Mouse (Mus musculus) spleen, adult 2 months (tissue): ENCODE measurements around the gene Hba-a1. TPM values are rescaled to one million over a fixed set of nuclear protein-coding genes. Genes with fewer than 3 reads are reported as not detected.

Experiments used
- DNase-seq, 2 experiments: peaks; one replicate each; pipeline versions ENCODE4 v3.0.0 to v3.0.0-alpha.2; 2012 to 2021; ENCODE audit warnings: low spot score in 2 of 2, low read depth in 1 of 2
- H3K27ac ChIP-seq: fragments of 200-500 bp; 2 replicates; pipeline ENCODE4 v1.5.1; 2012; ENCODE audit warnings: low read length, inconsistent platforms; ENCODE audit not compliant: insufficient read depth
- H3K27me3 ChIP-seq: fragments of 200-500 bp; 2 replicates; pipeline ENCODE4 v1.6.1; 2012; ENCODE audit warnings: mild to moderate bottlenecking, moderate library complexity, low read length, inconsistent platforms; ENCODE audit not compliant: control insufficient read depth, insufficient read depth
- H3K36me3 ChIP-seq: fragments of 200-500 bp; 2 replicates; pipeline ENCODE4 v1.6.1; 2012; ENCODE audit warnings: mild to moderate bottlenecking, low read length, inconsistent platforms; ENCODE audit not compliant: control insufficient read depth, insufficient read depth
- H3K4me1 ChIP-seq: fragments of 200-500 bp; 2 replicates; pipeline ENCODE4 v1.6.1; 2011; ENCODE audit warnings: inconsistent platforms; ENCODE audit not compliant: control insufficient read depth, insufficient read depth, insufficient read length
- H3K4me3 ChIP-seq: fragments of 200-500 bp; 2 replicates; pipeline ENCODE4 v1.5.1; 2011; ENCODE audit warnings: mild to moderate bottlenecking, inconsistent platforms; ENCODE audit not compliant: insufficient read depth, insufficient read length; ENCODE audit errors: extremely low read depth
- CTCF ChIP-seq: fragments of 200-500 bp; IDR thresholded peaks from 2 replicates; pipeline ENCODE4 v1.5.1; 2011; ENCODE audit warnings: mild to moderate bottlenecking, inconsistent platforms; ENCODE audit not compliant: insufficient read depth, insufficient read length, insufficient replicate concordance; ENCODE audit errors: extremely low read depth
- POLR2A ChIP-seq: fragments of 200-500 bp; IDR thresholded peaks from 2 replicates; pipeline ENCODE4 v1.6.1; 2011; ENCODE audit warnings: low read depth, low read length, inconsistent platforms
- WGBS: fragments of 180-500 bp; shearing (Covaris S2); methylation state at CpG from one replicate; pipeline ENCODE4 v1.1.7; 2018; 5-methylcytosine and 5-hydroxymethylcytosine counted together
- polyA plus RNA-seq: library from polyadenylated mRNA; depleted of rRNA; stranded (reverse); fragments of >200 nt; gene quantifications from 2 replicates; pipeline ENCODE4 v1.2.3, GENCODE M21; 2012

Gene Hba-a1
- polyA plus RNA-seq, 1 experiment = 79,309 TPM

DNA sequence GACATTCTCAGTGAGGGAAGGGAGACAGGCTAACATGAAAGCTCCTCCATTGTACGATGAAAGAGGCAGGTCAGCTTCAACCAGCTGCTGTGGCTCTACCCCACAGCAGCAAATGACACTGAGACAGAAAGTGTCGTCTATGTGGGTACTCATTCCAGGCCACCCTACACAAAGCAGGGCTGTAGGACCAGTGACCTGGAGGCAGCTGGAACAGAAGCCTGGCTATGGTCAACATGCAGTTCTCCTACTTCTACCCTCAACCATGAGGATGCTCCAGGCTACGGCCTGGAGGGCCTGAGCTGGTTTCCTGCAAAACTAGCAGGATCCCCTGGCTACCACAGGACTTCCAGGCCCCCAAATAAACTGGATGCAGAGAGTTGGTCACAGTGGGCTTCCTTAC, 26.7 kb upstream of the Hba-a1 start:
- H3K4me3 ChIP-seq = no peak overlapping the region
- H3K36me3 ChIP-seq = peaks cover 14% of the 10 kb centered on the region
- peak overlapping the region; percentile 7; the same call in 1 of the 2 replicates for H3K27ac ChIP-seq
- 88% methylated on average over 3 of the region's 3 CpGs for whole genome bisulfite sequencing
- no peaks in the 10 kb centered on the region for H3K4me1 ChIP-seq
- TF ChIP-seq CTCF (no peak), POLR2A (no peak)
- no peaks in the 10 kb centered on the region for H3K27me3 ChIP-seq
- DNase-seq = no peak

- H3K27me3 ChIP-seq = no peaks in the 10 kb centered on the region
- H3K27ac ChIP-seq = no peak overlapping the region
- no peak for TF ChIP-seq POLR2A
- no peak for DNase-seq
- H3K4me1 ChIP-seq = no peaks in the 10 kb centered on the region
- peaks cover 10% of the 10 kb centered on the region for H3K36me3 ChIP-seq
- WGBS = 92% methylated on average over 10 of the region's 10 CpGs
- no peak overlapping the region for H3K4me3 ChIP-seq
Observed at GRCm38 (mm10) chr11:32262674-32263415, 20.5 kb upstream of the Hba-a1 start.

DNA sequence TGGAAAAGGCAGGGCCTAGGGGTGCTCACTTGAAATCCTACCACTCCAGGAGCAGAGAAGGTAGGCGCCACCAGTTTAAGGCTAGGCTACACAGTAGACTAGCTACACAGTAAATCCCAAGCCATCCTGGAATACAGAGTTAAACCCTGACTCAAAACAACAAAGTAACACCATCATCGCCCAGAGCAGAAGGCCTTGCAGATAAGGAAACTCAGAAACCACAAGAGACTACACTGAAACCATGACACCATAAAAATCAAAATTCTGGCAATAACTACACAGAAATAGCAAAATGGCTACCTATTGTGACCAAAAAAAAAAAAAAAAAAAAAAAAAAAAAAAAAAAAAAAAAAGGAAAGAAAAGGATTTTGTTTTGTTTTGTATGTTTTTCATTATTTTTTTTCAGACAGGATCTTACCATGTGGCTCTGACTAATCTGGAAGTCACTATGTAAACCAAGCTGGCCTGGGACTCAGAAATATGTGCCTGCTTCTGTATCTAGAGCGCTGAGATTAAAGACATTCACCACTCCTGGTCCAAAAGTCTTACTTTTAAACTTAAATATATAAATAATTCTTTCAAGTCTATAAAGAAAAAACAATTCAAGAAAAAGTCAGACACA, 18.1 kb upstream of the Hba-a1 start:
- TF ChIP-seq POLR2A = no peak
- no peak for TF ChIP-seq CTCF
- no peaks in the 10 kb centered on the region for H3K27me3 ChIP-seq
- peaks cover 10% of the 10 kb centered on the region for H3K36me3 ChIP-seq
- WGBS = 71% methylated on average over 3 of the region's 3 CpGs
- H3K4me1 ChIP-seq = 0 out of 2 replicates have a peak, but pooled peaks cover 2% of the 10 kb centered on the region
- H3K4me3 ChIP-seq = no peak overlapping the region
- no peak for DNase-seq
- H3K27ac ChIP-seq = no peak overlapping the region

DNA sequence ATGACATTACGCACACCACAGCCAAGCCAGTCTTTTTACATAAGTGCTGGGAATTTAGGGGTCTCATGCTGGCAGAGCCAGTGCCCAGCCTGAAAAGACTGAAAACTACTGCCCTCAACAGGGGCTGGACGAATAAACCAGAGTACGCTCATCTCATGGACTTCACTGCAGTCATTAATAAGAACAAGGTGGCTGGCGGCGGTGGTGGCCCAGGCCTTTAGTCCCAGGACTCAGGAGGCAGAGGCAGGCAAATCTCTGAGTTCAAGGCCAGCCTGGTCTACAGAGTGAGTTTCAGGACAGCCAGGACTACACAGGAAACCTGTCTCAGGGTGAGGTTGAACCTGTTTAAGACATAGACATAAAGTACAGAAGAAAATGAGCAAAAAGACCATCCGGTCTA, 17.1 kb upstream of the Hba-a1 start:
- H3K4me1 ChIP-seq = 0 out of 2 replicates have a peak, but pooled peaks cover 2% of the 10 kb centered on the region
- TF ChIP-seq POLR2A (no peak), CTCF (no peak)
- H3K36me3 ChIP-seq = peaks cover 5% of the 10 kb centered on the region
- no peaks in the 10 kb centered on the region for H3K27me3 ChIP-seq
- H3K27ac ChIP-seq = peak overlapping the region; percentile 23; the same call in 1 of the 2 replicates
- WGBS = 92% methylated on average over 6 of the region's 6 CpGs
- no peak overlapping the region for H3K4me3 ChIP-seq
- DNase-seq = no peak

GRCm38 (mm10) chr11:32266776-32267175, 16.5 kb upstream of the Hba-a1 start:
- WGBS = 29% methylated on average over 6 of the region's 6 CpGs
- no peak for DNase-seq
- 0 out of 2 replicates have a peak, but pooled peaks cover 2% of the 10 kb centered on the region for H3K4me1 ChIP-seq
- H3K27ac ChIP-seq = peak overlapping the region; percentile 81; the same call in 1 of the 2 replicates
- H3K4me3 ChIP-seq = peak overlapping the region; percentile 73
- no peak for TF ChIP-seq CTCF
- TF ChIP-seq POLR2A = no peak
- H3K36me3 ChIP-seq = peaks cover 2% of the 10 kb centered on the region
- H3K27me3 ChIP-seq = no peaks in the 10 kb centered on the region

GRCm38 (mm10) chr11:32267188-32267884, 16.0 kb upstream of the Hba-a1 start, which contains the start of gene Nprl3:
Gene Nprl3, minus strand, starts transcription at chr11:32267707.
- H3K36me3 ChIP-seq = no peaks in the 10 kb centered on the region
- no peaks in the 10 kb centered on the region for H3K27me3 ChIP-seq
- H3K4me1 ChIP-seq = 0 out of 2 replicates have a peak, but pooled peaks cover 2% of the 10 kb centered on the region
- under 1% methylated on average over 54 of the region's 54 CpGs for WGBS
- DNase-seq = peak; percentile 84 to 95
- peak within 1 kb of the TSS; percentile 73 for H3K4me3 ChIP-seq
- H3K27ac ChIP-seq = peak within 1 kb of the TSS; percentile 81
- peak; percentile 85 for TF ChIP-seq POLR2A
- TF ChIP-seq CTCF = no peak
